Mouse (Mus musculus): Measurements from ENCODE around the gene Tmem100.

Tmem100 gene

GRCm38 (mm10) chr11:90015281-90015680 is 14.9 kb upstream of the Tmem100 start:
- DNase-seq: no peak

GRCm38 (mm10) chr11:90019161-90019560 is 11.0 kb upstream of the Tmem100 start:
- DNase-seq: peak; percentile 58

- DNase-seq: peak; percentile 46
Measured at GRCm38 (mm10) chr11:90025891-90026801, 4.0 kb upstream of the Tmem100 start.

DNA sequence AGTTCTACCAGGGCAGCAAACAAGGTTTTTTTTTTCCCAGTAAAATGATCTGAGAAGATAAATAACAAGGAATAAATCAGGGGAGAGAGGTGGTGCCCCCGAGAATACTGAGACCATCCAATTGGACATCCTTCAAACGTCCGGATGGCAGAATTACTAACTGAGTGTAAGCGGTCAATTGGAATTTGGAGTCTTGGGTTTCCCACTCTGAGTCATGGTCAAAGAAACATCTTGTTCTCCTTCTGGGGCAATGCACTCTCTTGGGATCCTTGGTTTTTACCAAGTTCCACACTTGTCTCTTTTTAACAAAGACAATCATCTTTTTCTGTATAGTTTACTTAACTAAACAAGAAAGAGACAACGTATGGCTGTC is 3.4 kb upstream of the Tmem100 start:
- DNase-seq: no peak

DNA sequence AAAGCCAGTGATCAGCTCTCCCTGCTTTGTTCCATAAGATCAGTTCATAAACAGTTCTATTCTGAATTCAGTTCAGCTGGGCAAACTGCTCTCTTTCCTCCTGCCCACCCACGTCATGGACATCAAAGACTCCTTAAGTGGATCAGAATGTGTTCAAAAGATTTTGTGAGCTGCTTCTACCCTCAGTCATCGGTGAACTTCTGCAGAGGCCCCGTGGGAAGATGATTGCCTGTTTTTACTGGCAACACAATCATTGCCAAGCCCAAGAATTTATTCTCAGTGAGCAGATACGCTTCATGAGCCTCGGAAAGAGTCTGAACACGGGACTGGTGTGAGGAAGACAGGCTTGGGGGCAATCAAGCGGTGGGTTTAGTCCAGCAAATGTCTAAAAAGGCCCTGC is 2.9 kb upstream of the Tmem100 start:
- DNase-seq: no peak

GRCm38 (mm10) chr11:90028746-90029145 is 1.4 kb upstream of the Tmem100 start:
- no peak for DNase-seq

DNA sequence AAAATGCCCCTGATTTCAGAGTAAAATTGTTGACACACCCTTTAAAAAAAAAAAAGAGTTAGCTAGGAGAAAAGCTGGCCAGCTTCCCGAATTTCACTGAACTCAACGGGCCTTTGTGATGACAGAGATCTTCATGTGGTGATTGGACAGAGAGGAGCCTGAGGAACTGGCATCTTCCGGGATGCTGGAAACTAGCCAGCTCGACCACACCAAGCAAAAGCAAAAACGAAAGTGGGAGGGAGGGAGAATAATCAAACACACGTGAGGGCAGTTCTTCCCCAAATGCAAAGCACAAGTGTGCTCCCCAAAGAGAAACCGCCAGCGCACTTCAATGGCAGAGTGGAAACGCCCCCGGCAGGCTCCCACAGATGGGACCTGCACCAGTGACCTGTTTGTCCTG is 794 bp upstream of the Tmem100 start:
- peak; percentile 75 for DNase-seq

- peak; percentile 68 for DNase-seq
Measured at GRCm38 (mm10) chr11:90030557-90030956, 409 bp downstream of the Tmem100 start.

DNA sequence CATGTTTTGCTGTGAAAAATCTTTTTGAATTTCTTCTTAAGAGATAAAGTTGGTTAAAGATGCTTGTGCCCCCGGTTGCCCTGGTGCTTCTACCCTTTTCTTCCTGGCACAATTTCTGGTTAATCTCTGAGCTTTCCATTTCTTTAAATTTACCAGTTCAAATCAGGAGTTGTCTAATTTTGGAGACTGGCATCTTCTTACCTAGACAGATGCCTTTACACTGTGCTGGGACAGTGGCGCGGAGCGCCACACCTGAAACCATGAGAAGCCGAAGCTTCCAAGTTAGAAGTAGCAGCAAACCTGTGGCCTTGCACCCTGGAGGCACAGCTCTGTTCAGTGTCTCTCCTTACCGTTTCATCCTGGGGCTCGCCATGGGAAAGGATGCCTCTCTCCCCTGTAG is 928 bp downstream of the Tmem100 start:
- DNase-seq: no peak

DNA sequence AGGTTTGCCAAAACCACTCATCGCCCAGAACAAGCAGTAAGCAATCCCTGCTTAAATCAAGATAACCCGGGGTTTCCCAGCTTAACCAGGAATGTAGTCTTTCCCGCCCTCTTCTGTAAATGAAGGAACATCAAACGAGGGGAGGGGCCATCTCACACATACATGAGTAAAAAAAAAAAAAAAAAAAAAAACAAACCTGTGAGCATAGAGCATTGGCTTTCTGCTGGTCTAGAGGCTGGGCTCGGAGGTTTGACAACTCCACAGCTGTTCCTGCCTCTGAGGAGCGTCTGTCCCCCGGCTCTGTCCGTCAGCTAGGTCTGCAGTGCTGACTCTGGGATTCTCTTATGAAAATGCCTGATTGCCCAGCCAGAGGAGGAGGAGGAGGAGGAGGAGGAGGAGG is 2.7 kb downstream of the Tmem100 start:
- DNase-seq: no peak

GRCm38 (mm10) chr11:90033442-90033841 is 3.3 kb downstream of the Tmem100 start:
- DNase-seq: no peak

GRCm38 (mm10) chr11:90034646-90035045 is 4.5 kb downstream of the Tmem100 start:
- DNase-seq: no peak

DNA sequence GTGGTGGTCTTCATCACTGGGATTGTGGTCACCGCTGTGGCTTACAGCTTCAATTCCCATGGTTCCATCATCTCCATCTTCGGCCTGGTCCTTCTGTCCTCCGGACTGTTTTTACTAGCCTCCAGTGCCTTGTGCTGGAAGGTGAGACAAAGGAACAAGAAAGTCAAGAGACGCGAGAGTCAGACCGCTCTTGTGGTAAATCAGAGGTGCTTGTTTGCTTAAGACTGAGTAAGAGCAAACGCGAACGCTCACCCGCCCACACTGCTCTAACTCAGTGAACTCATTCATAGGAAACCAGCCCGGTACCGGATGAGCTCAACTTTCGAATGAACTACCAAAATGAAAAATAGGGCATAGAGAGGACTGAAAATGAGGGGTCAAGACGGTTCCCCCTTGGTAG is 5.4 kb downstream of the Tmem100 start:
- DNase-seq: no peak

DNA sequence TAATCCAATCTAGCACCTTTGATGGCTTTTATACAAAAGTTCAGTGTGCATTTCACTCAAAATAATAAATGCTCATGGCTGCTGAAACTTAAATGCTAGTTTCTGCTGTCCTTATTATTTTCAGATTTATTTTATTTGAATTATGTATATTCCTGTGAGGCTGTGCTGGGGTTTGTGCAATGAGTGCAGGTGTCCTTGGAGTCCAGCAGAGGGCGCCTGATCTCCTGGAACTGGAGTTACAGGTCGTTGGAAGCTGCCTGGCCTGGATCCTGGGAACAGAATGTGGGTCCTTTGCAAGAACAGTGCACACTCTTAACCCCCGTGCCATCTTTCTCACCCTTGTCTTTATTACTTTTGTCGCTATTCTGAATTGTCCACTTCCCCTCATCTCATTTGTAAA is 6.3 kb downstream of the Tmem100 start:
- DNase-seq: no peak

GRCm38 (mm10) chr11:90038022-90038421 is 7.9 kb downstream of the Tmem100 start:
- DNase-seq: peak; percentile 45

GRCm38 (mm10) chr11:90044459-90044858 is 14.3 kb downstream of the Tmem100 start:
- DNase-seq: no peak

- DNase-seq: no peak
Measured at GRCm38 (mm10) chr11:90046211-90046610, 16.1 kb downstream of the Tmem100 start.

- DNase-seq: no peak
Measured at GRCm38 (mm10) chr11:90047271-90047670, 17.1 kb downstream of the Tmem100 start.

DNA sequence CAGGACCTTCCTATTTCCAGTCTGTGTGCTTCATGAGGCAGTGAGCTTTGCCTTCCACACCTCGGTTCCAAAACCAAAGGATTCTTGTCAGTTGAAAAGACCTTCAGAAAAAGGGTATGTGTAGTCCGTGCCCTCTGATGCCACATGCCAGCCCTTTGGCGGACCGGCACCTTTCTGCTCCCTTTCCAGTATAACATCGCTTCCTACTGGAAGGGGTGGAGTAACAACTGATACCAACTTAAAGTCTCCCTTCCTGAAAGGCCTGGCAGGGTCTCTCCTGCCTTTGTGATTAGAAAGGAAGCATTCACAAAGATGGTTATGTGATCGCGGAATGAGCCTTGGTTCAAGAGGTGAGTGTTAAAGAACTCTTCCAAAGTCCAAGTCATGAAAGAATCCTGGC is 19.9 kb downstream of the Tmem100 start:
- no peak for DNase-seq

- no peak for DNase-seq
Measured at GRCm38 (mm10) chr11:90052785-90053184, 22.6 kb downstream of the Tmem100 start.

- DNase-seq: no peak
Measured at GRCm38 (mm10) chr11:90053820-90054219, 23.7 kb downstream of the Tmem100 start.

DNA sequence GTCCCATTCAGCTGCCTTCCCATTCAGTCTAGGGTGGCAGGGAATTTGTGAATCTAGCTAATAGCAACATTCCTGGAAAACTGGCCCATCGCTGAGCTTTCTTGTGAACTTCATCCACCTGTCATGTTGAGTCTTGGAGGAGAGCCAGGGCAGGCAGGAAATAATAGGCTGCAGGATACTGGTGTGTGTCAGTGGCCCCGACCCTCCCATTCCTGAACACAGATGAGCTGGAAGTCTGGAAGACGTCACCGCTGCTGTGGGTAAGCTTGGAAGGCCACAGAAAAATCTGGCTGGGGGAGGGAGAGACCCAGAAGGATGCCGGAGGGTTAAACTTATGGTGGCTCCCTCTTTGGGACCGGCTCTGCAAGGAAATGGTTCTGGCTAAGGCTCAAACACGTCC is 24.3 kb downstream of the Tmem100 start:
- peak; percentile 73 for DNase-seq

GRCm38 (mm10) chr11:90057070-90057469 is 26.9 kb downstream of the Tmem100 start:
- peak; percentile 17 for DNase-seq

GRCm38 (mm10) chr11:90059241-90059640 is 29.1 kb downstream of the Tmem100 start:
- DNase-seq: no peak

DNA sequence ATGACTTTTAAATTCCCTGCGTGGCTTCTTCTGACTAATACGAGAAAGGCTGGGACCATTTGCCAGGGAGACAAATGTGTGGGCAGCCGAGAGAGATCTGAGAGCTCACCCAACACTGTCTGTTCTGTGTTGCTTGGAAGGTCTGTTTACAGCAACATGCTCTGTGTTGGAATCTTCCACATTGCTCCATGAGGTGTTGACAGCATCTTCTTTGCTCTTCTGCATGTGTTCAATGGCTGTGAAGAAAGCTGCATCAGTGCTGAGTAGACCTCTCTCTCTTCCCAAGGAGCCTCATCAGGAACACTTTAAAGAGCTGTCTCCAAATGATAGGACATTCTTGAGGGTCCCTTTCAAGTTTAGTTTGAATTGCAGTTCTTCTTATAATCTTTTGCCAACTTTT is 32.5 kb downstream of the Tmem100 start:
- DNase-seq: no peak
